Mouse (Mus musculus) inflammation-experienced regulatory T-cells, adult 16 weeks (primary cell): ENCODE data around the gene Rab32. TPM values are rescaled to one million over a fixed set of nuclear protein-coding genes. Genes with fewer than 3 reads are reported as not detected.

ENCODE experiments used
- polyA plus RNA-seq: library from polyadenylated mRNA; unstranded; fragments of 100-300 nt; shearing (Covaris generic); gene quantifications from one replicate; pipeline ENCODE4 v1.2.1, GENCODE M21; 2017

Gene Rab32
- 11.5 TPM for polyA plus RNA-seq

DNA sequence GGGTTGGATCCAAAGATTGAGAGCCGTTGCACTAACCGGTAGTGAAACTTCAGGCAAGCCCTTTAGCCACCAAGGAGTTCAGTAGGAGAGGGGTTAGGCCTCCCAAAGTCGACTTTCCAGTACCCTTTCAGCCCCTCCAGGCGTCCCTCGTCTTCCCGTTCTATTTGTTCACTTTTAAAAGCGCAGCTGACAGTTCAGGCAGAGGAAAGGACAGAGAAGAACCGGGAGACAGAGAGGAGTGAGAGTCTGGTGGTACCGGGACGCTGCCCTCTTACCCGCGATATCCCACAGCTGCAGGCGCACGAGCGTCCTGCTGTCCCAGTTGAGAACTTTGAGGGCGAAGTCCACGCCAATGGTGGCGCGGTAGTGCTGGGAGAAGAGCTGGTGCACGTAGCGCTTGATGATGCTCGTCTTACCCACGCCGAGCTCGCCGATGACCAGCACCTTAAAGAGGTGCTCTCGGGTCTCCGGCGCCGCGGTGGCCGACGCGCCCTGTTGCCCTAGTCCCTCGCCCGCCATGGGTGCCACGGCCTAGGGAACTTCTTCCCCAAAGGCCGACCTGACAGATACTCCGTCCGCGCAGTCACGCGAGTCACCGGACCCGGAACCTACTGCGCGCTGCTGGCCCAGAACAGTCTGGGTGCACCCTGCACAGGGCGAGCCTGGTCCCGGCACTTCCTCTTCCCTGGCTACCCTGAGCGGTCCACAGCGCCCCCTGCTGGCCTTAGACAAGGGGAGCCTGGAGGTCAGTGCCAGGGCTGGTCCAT lies at the start of gene Rab32:
Rab32 (minus strand) TSS at position 696 of the 767 bp plus-strand sequence.

Other genes with a start within 250 kb of the Rab32 start
- not detected for gene Adgb, start 85.9 kb downstream of the Rab32 start, polyA plus RNA-seq
- gene Gm10944, start 123.1 kb upstream of the Rab32 start, polyA plus RNA-seq = not detected